Mouse (Mus musculus) heart, embryonic 15.5 days (tissue): ENCODE measurements around the gene Olfr1495. TPM values are rescaled to one million over a fixed set of nuclear protein-coding genes. Genes with fewer than 3 reads are reported as not detected.
"Not testable (repeated sequence)": the region's sequence is repeated elsewhere in the genome, so short reads cannot be mapped to it uniquely, and the experiment has no call there.

Experiments
- ATAC-seq: fragments of 200-750 bp; cut with Nextera tagmentation; replicated peaks from 2 replicates; pipeline ENCODE4 v1.8.0; 2017; ENCODE audit warnings: low read depth, moderate TSS enrichment; ENCODE audit not compliant: insufficient number of reproducible peaks, insufficient read depth, low FRiP score
- H3K27ac ChIP-seq: fragments of 300-500 bp; sonication (generic); 2 replicates; pipeline ENCODE4 v1.5.1; 2015; ENCODE audit warnings: mild to moderate bottlenecking, inconsistent platforms
- H3K27me3 ChIP-seq: fragments of 300-500 bp; sonication (generic); 2 replicates; pipeline ENCODE4 v1.6.1; 2015; ENCODE audit warnings: inconsistent platforms
- H3K36me3 ChIP-seq: fragments of 300-500 bp; sonication (generic); 2 replicates; pipeline ENCODE4 v1.6.1; 2015; ENCODE audit warnings: mild to moderate bottlenecking, inconsistent platforms
- H3K4me1 ChIP-seq: fragments of 300-500 bp; sonication (generic); replicated peaks from 2 replicates; pipeline ENCODE4 v1.6.1; 2015; ENCODE audit warnings: inconsistent platforms
- H3K4me2 ChIP-seq: fragments of 300-500 bp; sonication (generic); 2 replicates; pipeline ENCODE4 v1.6.1; 2015; ENCODE audit warnings: inconsistent platforms, mild to moderate bottlenecking, moderate library complexity
- H3K4me3 ChIP-seq: fragments of 300-500 bp; sonication (generic); 2 replicates; pipeline ENCODE4 v1.5.1; 2015; ENCODE audit warnings: mild to moderate bottlenecking, inconsistent platforms
- H3K9ac ChIP-seq: fragments of 300-500 bp; sonication (generic); 2 replicates; pipeline ENCODE4 v1.6.1; 2015; ENCODE audit warnings: mild to moderate bottlenecking, inconsistent platforms
- H3K9me3 ChIP-seq: fragments of 300-500 bp; sonication (generic); replicated peaks from 2 replicates; pipeline ENCODE4 v1.6.1; 2016; ENCODE audit warnings: inconsistent platforms
- WGBS: fragments of 180-500 bp; shearing (Covaris S2); methylation state at CpG from one replicate; pipeline ENCODE4 v1.1.7; 2015; ENCODE audit warnings: mixed read lengths; 5-methylcytosine and 5-hydroxymethylcytosine counted together
- polyA plus RNA-seq: library from polyadenylated mRNA; unstranded; fragments of >200 nt; fragmentation: Nextera tagmentation; extraction: Ambion mirVana; gene quantifications from 2 replicates; pipeline ENCODE4 v1.2.1, GENCODE M21; 2015

Gene Olfr1495
- polyA plus RNA-seq: not detected in 2 replicates

DNA sequence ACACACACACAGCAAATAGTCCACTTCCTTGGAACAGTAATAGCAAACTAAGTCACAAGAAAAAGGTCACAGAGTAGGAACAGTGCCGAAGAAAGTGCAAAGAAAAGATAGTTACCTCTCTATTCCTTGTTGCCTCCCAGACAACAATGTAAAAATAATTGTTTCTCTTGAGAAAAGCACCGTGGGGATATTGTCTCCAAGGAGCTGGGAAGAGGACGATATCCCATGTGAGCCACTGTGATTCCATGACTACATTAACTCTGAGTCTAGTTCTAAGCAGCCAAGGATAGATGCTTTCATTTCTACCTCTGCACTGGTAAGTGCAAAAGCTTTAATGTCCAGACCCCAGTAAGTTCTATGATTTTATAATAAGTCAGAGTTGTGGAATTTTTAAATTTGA lies at the start of gene Olfr1495:
Olfr1495 (plus strand) TSS at position 301 of the 400 bp plus-strand sequence.
- 65% methylated on average over 3 of the region's 3 CpGs for WGBS
- no peak for ATAC-seq
- Histone ChIP-seq H3K9me3 (0 out of 2 replicates have a peak, but pooled peaks cover 5% of the 10 kb centered on the region), H3K27me3 (no peaks in the 10 kb centered on the region), H3K27ac (no peak within 1 kb of the TSS), H3K36me3 (no peaks in the 10 kb centered on the region), H3K4me1 (no peaks in the 10 kb centered on the region), H3K4me3 (no peak within 1 kb of the TSS), H3K4me2 (no peak within 1 kb of the TSS), H3K9ac (no peak within 1 kb of the TSS)

GRCm38 (mm10) chr19:13722978-13723377 lies 41.4 kb upstream of the Olfr1495 start, which contains the start of gene Olfr1493-ps1:
Gene Olfr1493-ps1, plus strand, starts transcription at chr19:13723278.
- WGBS: 47% methylated on average over 2 of the region's 2 CpGs
- ATAC-seq: no peak
- H3K4me3 ChIP-seq: no peak within 1 kb of the TSS
- no peaks in the 10 kb centered on the region for H3K27me3 ChIP-seq
- H3K9ac ChIP-seq: no peak within 1 kb of the TSS
- no peaks in the 10 kb centered on the region; the same call in 1 of the 2 replicates for H3K9me3 ChIP-seq
- H3K4me2 ChIP-seq: no peak within 1 kb of the TSS
- H3K36me3 ChIP-seq: no peaks in the 10 kb centered on the region
- no peak within 1 kb of the TSS for H3K27ac ChIP-seq
- no peaks in the 10 kb centered on the region for H3K4me1 ChIP-seq

DNA sequence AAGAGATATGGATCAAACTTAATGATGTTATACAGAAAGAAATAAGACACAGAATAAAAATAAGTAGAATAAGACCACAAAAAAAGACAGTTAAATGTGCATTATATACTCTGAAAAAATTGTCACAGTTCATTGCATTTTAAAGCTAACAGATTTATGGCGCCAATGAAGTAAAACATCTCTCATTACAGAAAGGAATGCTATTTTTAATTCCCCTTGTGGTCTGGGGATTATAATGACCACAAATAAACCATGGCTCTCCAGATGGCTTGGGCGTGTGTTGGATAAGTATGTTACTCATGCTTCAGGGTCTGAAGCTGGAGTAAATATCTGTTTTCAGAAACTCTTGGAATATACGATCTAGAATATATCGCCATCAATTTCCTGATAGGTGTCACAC lies 25.0 kb upstream of the Olfr1495 start, which contains the start of gene Olfr1494:
Olfr1494 (plus strand) TSS at position 301 of the 400 bp plus-strand sequence.
- H3K4me2 ChIP-seq: no peak within 1 kb of the TSS
- H3K27ac ChIP-seq: no peak within 1 kb of the TSS
- no peaks in the 10 kb centered on the region for H3K36me3 ChIP-seq
- H3K9ac ChIP-seq: no peak within 1 kb of the TSS
- 82% methylated on average over 4 of the region's 4 CpGs for WGBS
- no peak within 1 kb of the TSS for H3K4me3 ChIP-seq
- no peaks in the 10 kb centered on the region for H3K27me3 ChIP-seq
- no peaks in the 10 kb centered on the region for H3K4me1 ChIP-seq
- H3K9me3 ChIP-seq: no peaks in the 10 kb centered on the region
- no peak for ATAC-seq

DNA sequence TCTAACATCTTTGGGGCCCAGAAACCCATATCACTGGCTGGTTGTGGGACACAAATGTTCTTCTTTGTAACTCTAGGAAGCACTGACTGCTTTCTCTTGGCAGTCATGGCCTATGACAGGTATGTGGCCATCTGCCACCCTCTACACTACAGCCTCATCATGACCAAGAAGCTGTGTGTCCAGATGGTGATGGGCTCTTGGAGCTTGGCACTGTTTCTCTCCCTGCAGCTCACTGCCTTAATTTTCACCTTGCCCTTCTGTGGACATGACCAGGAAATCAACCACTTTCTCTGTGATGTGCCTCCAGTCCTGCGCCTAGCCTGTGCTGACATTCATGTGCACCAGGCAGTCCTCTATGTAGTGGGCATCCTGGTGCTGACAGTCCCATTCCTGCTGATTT lies 15.0 kb upstream of the Olfr1495 start:
- no peaks in the 10 kb centered on the region for H3K4me1 ChIP-seq
- no peaks in the 10 kb centered on the region for H3K9me3 ChIP-seq
- H3K36me3 ChIP-seq: no peaks in the 10 kb centered on the region
- H3K9ac ChIP-seq: no peak overlapping the region
- no peak overlapping the region for H3K4me3 ChIP-seq
- 65% methylated on average over 1 of the region's 1 CpGs for WGBS
- ATAC-seq: no peak
- H3K27me3 ChIP-seq: no peaks in the 10 kb centered on the region
- no peak overlapping the region for H3K4me2 ChIP-seq
- H3K27ac ChIP-seq: no peak overlapping the region

DNA sequence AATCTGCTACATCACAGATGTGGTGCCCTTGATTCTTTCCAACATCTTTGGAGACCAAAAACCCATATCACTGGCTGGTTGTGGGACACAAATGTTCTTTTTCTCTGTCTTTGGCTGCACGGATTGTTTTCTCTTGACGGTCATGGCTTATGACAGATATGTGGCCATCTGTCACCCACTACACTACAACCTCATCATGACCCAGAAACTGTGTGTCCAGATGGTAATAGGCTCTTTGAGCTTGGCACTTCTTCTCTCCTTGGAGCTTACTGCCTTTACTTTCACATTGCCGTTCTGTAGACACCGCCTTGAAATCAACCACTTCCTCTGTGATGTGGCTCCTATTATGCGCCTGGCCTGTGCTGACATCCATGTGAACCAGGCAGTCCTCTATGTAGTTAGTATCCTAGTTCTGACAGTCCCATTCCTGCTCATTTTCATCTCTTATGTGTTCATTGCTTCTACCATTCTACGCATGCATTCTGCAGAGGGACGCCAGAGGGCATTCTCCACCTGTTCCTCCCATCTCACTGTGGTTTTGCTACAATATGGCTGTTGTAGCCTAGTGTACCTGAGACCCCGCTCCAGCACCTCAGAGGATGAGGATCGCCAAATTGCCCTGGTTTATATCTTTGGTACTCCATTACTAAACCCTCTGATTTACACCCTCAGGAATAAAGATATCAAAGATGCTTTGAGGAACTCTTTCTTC lies 4.3 kb downstream of the Olfr1495 start:
- Histone ChIP-seq H3K4me3 (no peak overlapping the region), H3K9ac (no peak overlapping the region), H3K9me3 (0 out of 2 replicates have a peak, but pooled peaks cover 5% of the 10 kb centered on the region), H3K4me2 (no peak overlapping the region), H3K36me3 (no peaks in the 10 kb centered on the region), H3K27ac (no peak overlapping the region), H3K27me3 (no peaks in the 10 kb centered on the region), H3K4me1 (no peaks in the 10 kb centered on the region)
- no peak for ATAC-seq
- 82% methylated on average over 9 of the region's 9 CpGs for WGBS

DNA sequence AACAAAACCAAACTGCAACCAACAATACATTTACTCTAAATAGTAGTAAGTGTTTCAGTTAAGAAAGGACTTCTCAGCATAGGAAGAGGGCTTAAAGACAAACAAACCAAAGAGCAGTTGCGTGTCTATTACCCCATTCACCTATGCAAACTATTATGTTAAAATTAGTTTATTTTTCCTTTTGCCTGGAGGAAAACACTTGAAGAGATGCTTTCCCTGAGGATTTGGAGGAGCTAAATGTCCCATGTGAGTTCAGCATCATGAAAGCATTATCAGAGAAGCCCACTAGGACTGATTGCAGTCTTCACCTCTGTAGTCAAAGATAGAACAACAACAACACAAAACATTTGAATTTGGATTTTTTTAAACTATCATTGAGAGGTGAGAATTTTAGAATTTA lies 13.2 kb downstream of the Olfr1495 start, which contains the start of gene Olfr1496:
Olfr1496 (plus strand) TSS at position 301 of the 400 bp plus-strand sequence.
- Histone ChIP-seq H3K27me3 (no peaks in the 10 kb centered on the region), H3K9me3 (no peaks in the 10 kb centered on the region), H3K36me3 (no peaks in the 10 kb centered on the region), H3K4me3 (no peak within 1 kb of the TSS), H3K9ac (no peak within 1 kb of the TSS), H3K4me2 (no peak within 1 kb of the TSS), H3K4me1 (no peaks in the 10 kb centered on the region), H3K27ac (no peak within 1 kb of the TSS)
- 76% methylated on average over 1 of the region's 1 CpGs for whole genome bisulfite sequencing
- ATAC-seq: no peak

DNA sequence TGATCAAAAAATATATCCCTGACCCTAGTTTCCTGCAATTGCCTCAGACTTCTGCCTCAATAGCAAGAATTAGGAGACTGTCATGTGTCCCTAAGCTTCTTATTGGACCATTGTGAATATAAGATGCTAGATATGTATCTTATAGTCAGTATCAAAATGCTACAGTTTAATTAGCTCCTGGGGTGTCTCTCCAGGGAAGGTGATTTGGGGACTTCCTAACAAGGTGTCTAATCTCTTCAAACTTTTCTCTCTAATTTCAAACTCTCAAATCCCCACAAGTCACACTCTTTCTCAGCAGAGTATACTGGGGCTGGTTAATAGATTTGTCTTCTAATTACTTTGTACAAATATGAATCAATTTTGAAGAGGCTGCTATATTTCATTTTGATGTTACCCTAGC lies 33.7 kb downstream of the Olfr1495 start, which contains the start of gene Olfr1497:
Olfr1497 (minus strand) TSS at position 101 of the 400 bp plus-strand sequence.
- Histone ChIP-seq H3K4me2 (no peak within 1 kb of the TSS), H3K27ac (no peak within 1 kb of the TSS), H3K9ac (no peak within 1 kb of the TSS), H3K4me3 (no peak within 1 kb of the TSS), H3K9me3 (no peaks in the 10 kb centered on the region), H3K27me3 (no peaks in the 10 kb centered on the region), H3K36me3 (no peaks in the 10 kb centered on the region), H3K4me1 (no peaks in the 10 kb centered on the region)
- ATAC-seq: no peak

GRCm38 (mm10) chr19:13805486-13805885 lies 41.1 kb downstream of the Olfr1495 start:
- H3K36me3 ChIP-seq, H3K4me2 ChIP-seq, H3K4me1 ChIP-seq, H3K27ac ChIP-seq, ATAC-seq, H3K9me3 ChIP-seq, H3K9ac ChIP-seq, H3K4me3 ChIP-seq, H3K27me3 ChIP-seq: not testable (repeated sequence)
- WGBS: 55% methylated on average over 1 of the region's 1 CpGs

DNA sequence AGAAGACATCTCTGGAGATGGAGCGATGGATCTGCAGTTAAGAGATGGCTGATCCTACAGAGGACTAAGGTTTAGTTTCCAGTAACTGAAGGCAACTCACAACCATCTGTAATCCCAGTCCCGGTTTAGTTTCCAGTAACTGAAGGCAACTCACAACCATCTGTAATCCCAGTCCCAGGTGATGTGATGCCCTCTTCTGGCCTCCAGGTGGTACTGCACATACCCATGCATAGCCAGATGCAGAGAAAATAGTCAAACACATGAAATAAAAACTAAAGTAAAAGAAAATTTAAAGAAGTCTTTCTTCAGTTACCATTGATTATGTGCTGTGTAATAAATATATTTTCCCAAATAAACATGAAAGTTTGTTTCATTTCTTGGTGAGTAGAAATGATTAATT lies 48.4 kb downstream of the Olfr1495 start:
- Histone ChIP-seq H3K9ac (no peak overlapping the region), H3K27ac (no peak overlapping the region), H3K4me1 (no peaks in the 10 kb centered on the region), H3K27me3 (no peaks in the 10 kb centered on the region), H3K9me3 (no peaks in the 10 kb centered on the region), H3K4me3 (no peak overlapping the region), H3K4me2 (no peak overlapping the region), H3K36me3 (no peaks in the 10 kb centered on the region)
- no peak for ATAC-seq
- WGBS: 48% methylated on average over 2 of the region's 2 CpGs

DNA sequence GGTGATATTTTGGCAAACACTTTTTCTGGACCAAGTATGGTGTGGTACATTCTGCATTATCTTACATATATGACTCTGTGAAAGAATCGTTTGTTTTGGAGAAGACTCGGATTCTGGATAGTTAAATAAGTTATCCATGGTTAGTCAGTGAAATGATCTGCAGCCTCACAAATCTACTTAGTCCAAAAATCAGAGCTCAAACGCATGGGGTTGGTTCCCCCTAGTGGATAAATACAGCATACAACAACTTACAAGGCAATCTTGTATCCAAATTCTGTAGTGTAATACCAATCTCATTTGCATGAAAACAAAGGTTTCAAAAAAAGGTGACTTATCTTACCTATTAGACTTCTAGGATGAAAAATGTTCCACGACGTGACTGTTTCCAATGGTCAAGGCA lies 54.4 kb downstream of the Olfr1495 start:
- 27% methylated on average over 5 of the region's 5 CpGs for WGBS
- no peak overlapping the region for H3K4me2 ChIP-seq
- H3K9me3 ChIP-seq: no peaks in the 10 kb centered on the region
- no peaks in the 10 kb centered on the region for H3K4me1 ChIP-seq
- ATAC-seq: no peak
- H3K9ac ChIP-seq: no peak overlapping the region
- no peak overlapping the region for H3K4me3 ChIP-seq
- H3K36me3 ChIP-seq: no peaks in the 10 kb centered on the region
- no peaks in the 10 kb centered on the region for H3K27me3 ChIP-seq
- H3K27ac ChIP-seq: no peak overlapping the region

DNA sequence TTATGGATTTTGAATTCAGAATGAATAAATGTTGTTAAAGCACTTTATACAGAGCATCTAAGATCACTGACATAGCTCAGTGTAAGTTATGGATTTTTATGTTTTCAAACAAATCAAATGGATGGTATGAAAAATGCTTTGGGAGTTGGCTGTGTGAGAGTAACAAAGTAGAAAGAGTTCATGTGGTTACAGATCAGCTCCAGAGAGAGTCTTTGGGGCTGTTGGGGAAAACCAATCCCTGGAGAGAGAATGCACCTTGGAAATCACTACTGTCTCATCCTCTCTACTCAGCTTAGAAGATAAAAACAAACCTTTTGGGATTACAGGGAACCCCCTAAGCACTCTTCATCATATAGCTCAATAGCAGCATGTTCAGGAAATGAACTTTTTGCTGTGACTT lies 54.9 kb downstream of the Olfr1495 start, which contains the start of gene Olfr1499:
Olfr1499 (minus strand) TSS at position 101 of the 400 bp plus-strand sequence.
- Histone ChIP-seq H3K4me2 (no peak within 1 kb of the TSS), H3K27me3 (no peaks in the 10 kb centered on the region), H3K9ac (no peak within 1 kb of the TSS), H3K4me1 (no peaks in the 10 kb centered on the region), H3K9me3 (no peaks in the 10 kb centered on the region), H3K4me3 (no peak within 1 kb of the TSS), H3K36me3 (no peaks in the 10 kb centered on the region), H3K27ac (no peak within 1 kb of the TSS)
- no peak for ATAC-seq
